Mouse (Mus musculus) embryonic fibroblast, embryonic 13.5 days (primary cell): ENCODE data around the gene Med20.

Experiments
- CTCF ChIP-seq: IDR thresholded peaks from 2 replicates; pipeline ENCODE4 v1.5.1; 2011; ENCODE audit warnings: mild to moderate bottlenecking, control low read depth, low read length, moderate library complexity, borderline replicate concordance; ENCODE audit not compliant: insufficient read depth
- POLR2A ChIP-seq: IDR thresholded peaks from 2 replicates; pipeline ENCODE4 v1.6.1; 2011; ENCODE audit warnings: low read depth, mild to moderate bottlenecking, control low read depth, low read length, moderate library complexity

DNA sequence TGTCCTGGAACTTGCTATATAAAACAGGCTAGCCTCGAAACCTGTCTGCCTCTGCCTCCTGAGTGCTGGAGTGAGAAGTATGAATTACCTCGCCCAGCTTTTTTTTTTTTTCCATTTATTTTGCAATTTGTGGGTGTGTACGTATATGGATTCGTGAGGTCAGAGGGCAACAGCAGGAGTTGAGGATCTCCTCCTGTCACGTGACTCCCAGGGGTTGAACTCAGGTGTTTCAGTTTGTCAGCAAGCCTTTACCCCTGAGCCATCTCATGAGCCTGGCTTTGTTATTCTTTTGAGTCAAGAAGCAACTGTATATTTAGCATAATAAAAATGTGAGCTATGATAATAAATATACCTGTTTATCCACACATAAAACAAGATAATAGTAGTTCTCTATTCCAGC is 44.3 kb downstream of the Med20 start:
- no peak for TF ChIP-seq CTCF
- TF ChIP-seq POLR2A: no peak
